Mouse (Mus musculus): ENCODE data around the gene Cmtm4.
"Not testable (repeated sequence)": the region's sequence is repeated elsewhere in the genome, so short reads cannot be mapped to it uniquely, and the experiment has no call there.

Gene Cmtm4

GRCm38 (mm10) chr8:104342426-104342825 lies 53.2 kb downstream of the Cmtm4 start:
- in situ Hi-C loops (cut with MboI; ENCODE audit: unreplicated experiment in 2 of 2): loop anchor here (5.0 to 10.0 kb wide), 7 partner anchors 95 to 245 kb away; partner anchors contain the start of genes Cdh5 (in 1 of the 2) and Dync1li2 (in 1 of the 2)

- in situ Hi-C loops (cut with MboI; ENCODE audit: unreplicated experiment in 2 of 2): loop anchor here (5.0 to 10.0 kb wide), 7 partner anchors 96 to 244 kb away; partner anchors contain the start of genes Cdh5 (in 1 of the 2) and Dync1li2 (in 1 of the 2)
These were observed 53.9 kb downstream of the Cmtm4 start for GRCm38 (mm10) chr8:104341678-104342077.

GRCm38 (mm10) chr8:104341106-104341561 lies 54.5 kb downstream of the Cmtm4 start:
- in situ Hi-C loops (cut with MboI; ENCODE audit: unreplicated experiment in 2 of 2): loop anchor here (5.0 to 10.0 kb wide), 7 partner anchors 96 to 244 kb away; partner anchors contain the start of genes Cdh5 (in 1 of the 2) and Dync1li2 (in 1 of the 2)

- in situ Hi-C loops (cut with MboI; ENCODE audit: unreplicated experiment in 2 of 2): loop anchor here (5.0 to 10.0 kb wide), 7 partner anchors 97 to 243 kb away; partner anchors contain the start of genes Cdh5 (in 1 of the 2) and Dync1li2 (in 1 of the 2)
These were observed 55.1 kb downstream of the Cmtm4 start for GRCm38 (mm10) chr8:104340233-104341105.

- in situ Hi-C loops (cut with MboI; ENCODE audit: unreplicated experiment in 2 of 2): loop anchor here (5.0 to 10.0 kb wide), 8 partner anchors 75 to 243 kb away; partner anchors contain the start of genes Cdh5 (in 1 of the 2) and Dync1li2 (in 1 of the 2)
These were observed 55.7 kb downstream of the Cmtm4 start for GRCm38 (mm10) chr8:104339983-104340232.

GRCm38 (mm10) chr8:104339229-104339982 lies 56.2 kb downstream of the Cmtm4 start, which contains the start of gene Cmtm3:
Gene Cmtm3, plus strand, starts transcription at chr8:104339410.
- in situ Hi-C loops (cut with MboI; ENCODE audit: unreplicated experiment in 2 of 2): loop anchor here in 1 of 2 experiments (10.0 kb wide), 1 partner anchor 75 kb away; no protein-coding TSS in a partner anchor

- in situ Hi-C loops (cut with MboI; ENCODE audit: unreplicated experiment in 2 of 2): loop anchor here in 1 of 2 experiments (10.0 kb wide), 1 partner anchor 73 kb away; no protein-coding TSS in a partner anchor
These were observed 57.7 kb downstream of the Cmtm4 start for GRCm38 (mm10) chr8:104337890-104338289.

- in situ Hi-C loops (cut with MboI; ENCODE audit: unreplicated experiment in 2 of 2): loop anchor here in 1 of 2 experiments (10.0 kb wide), 1 partner anchor 72 kb away; no protein-coding TSS in a partner anchor
These were observed 58.8 kb downstream of the Cmtm4 start for GRCm38 (mm10) chr8:104336806-104337205.

GRCm38 (mm10) chr8:104334196-104334595 lies 61.4 kb downstream of the Cmtm4 start:
- in situ Hi-C loops (cut with MboI; ENCODE audit: unreplicated experiment in 2 of 2): loop anchor here in 1 of 2 experiments (10.0 kb wide), 1 partner anchor 69 kb away; no protein-coding TSS in a partner anchor

- in situ Hi-C loops (cut with MboI; ENCODE audit: unreplicated experiment in 2 of 2): loop anchor here in 1 of 2 experiments (10.0 kb wide), 1 partner anchor 69 kb away; no protein-coding TSS in a partner anchor
These were observed 61.8 kb downstream of the Cmtm4 start for GRCm38 (mm10) chr8:104333786-104334185.

- in situ Hi-C loops (cut with MboI; ENCODE audit: unreplicated experiment in 2 of 2): loop anchor here in 1 of 2 experiments (10.0 kb wide), 1 partner anchor 68 kb away; no protein-coding TSS in a partner anchor
These were observed 62.7 kb downstream of the Cmtm4 start for GRCm38 (mm10) chr8:104332665-104333631.

- in situ Hi-C loops (cut with MboI; ENCODE audit: unreplicated experiment in 2 of 2): not testable (repeated sequence)
These were observed 73.7 kb downstream of the Cmtm4 start, which contains the start of gene Cmtm2b for GRCm38 (mm10) chr8:104321930-104322329. Gene Cmtm2b, plus strand, starts transcription at chr8:104322230.

- in situ Hi-C loops (cut with MboI; ENCODE audit: unreplicated experiment in 2 of 2): not testable (repeated sequence)
These were observed 74.3 kb downstream of the Cmtm4 start, which contains the start of gene Gm11020 for GRCm38 (mm10) chr8:104321267-104321666. Gene Gm11020, plus strand, starts transcription at chr8:104321567.

- in situ Hi-C loops (cut with MboI; ENCODE audit: unreplicated experiment in 2 of 2): no loop called here
These were observed 82.3 kb downstream of the Cmtm4 start for GRCm38 (mm10) chr8:104313311-104313710.

GRCm38 (mm10) chr8:104312023-104312422 lies 83.6 kb downstream of the Cmtm4 start:
- in situ Hi-C loops (cut with MboI; ENCODE audit: unreplicated experiment in 2 of 2): not testable (repeated sequence)

GRCm38 (mm10) chr8:104309441-104310155 lies 86.0 kb downstream of the Cmtm4 start, which contains the start of the genes Gm45711 and Cmtm1:
Gene Gm45711, minus strand, starts transcription at chr8:104310081.
Gene Cmtm1, minus strand, starts transcription at chr8:104310145.
- in situ Hi-C loops (cut with MboI; ENCODE audit: unreplicated experiment in 2 of 2): not testable (repeated sequence)

- in situ Hi-C loops (cut with MboI; ENCODE audit: unreplicated experiment in 2 of 2): not testable (repeated sequence)
These were observed 87.3 kb downstream of the Cmtm4 start for GRCm38 (mm10) chr8:104308341-104308740.

- in situ Hi-C loops (cut with MboI; ENCODE audit: unreplicated experiment in 2 of 2): no loop called here
These were observed 90.6 kb downstream of the Cmtm4 start for GRCm38 (mm10) chr8:104304962-104305361.

Measured in v-Abl transformed pro-B cells (cell line).